Mouse (Mus musculus) myocyte (in vitro differentiated cells): ENCODE results near the gene Tle2. TPM values are rescaled to one million over a fixed set of nuclear protein-coding genes. Genes with fewer than 3 reads are reported as not detected.
A peak's percentile ranks its signal among the peaks of the same experiment; 100 is the strongest.

Experiments used
- H3K27me3 ChIP-seq: one replicate; pipeline ENCODE4 v1.6.1; 2011; ENCODE audit not compliant: control insufficient read depth, insufficient read depth, insufficient read length
- H3K36me3 ChIP-seq: one replicate; pipeline ENCODE4 v1.6.1; 2011; ENCODE audit not compliant: control insufficient read depth, insufficient read depth
- H3K4me2 ChIP-seq: one replicate; pipeline ENCODE4 v1.6.1; 2011; ENCODE audit warnings: low read depth, control low read depth
- H3K4me3 ChIP-seq: one replicate; pipeline ENCODE4 v1.5.1; 2011; ENCODE audit warnings: mild to moderate bottlenecking, control low read depth, moderate library complexity
- H3K79me2 ChIP-seq: one replicate; pipeline ENCODE4 v1.6.1; 2011; ENCODE audit not compliant: control insufficient read depth, insufficient read depth
- H3ac ChIP-seq: one replicate; pipeline ENCODE4 v1.6.1; 2011; ENCODE audit not compliant: control insufficient read depth, insufficient read length
- CEBPB ChIP-seq: IDR thresholded peaks from 2 replicates; pipeline ENCODE4 v1.6.1; 2011; ENCODE audit warnings: mild to moderate bottlenecking, moderate library complexity; ENCODE audit not compliant: poor library complexity, insufficient read depth, severe bottlenecking
- E2F4 ChIP-seq: IDR thresholded peaks from one replicate; pipeline ENCODE4 v1.6.1; 2011; ENCODE audit warnings: mild to moderate bottlenecking, control low read depth, moderate library complexity; ENCODE audit not compliant: insufficient read depth
- MAX ChIP-seq: IDR thresholded peaks from one replicate; pipeline ENCODE4 v1.6.1; 2011; ENCODE audit warnings: low read depth, mild to moderate bottlenecking, control low read depth
- MYOD1 ChIP-seq, 3 experiments: IDR thresholded peaks; one replicate each; pipeline ENCODE4 v1.6.1; 2011; ENCODE audit warnings: control low read depth in 2 of 3, low read depth in 2 of 3, mild to moderate bottlenecking in 2 of 3, moderate library complexity in 1 of 3; ENCODE audit not compliant: insufficient read length in 2 of 3, control insufficient read depth in 1 of 3
- MYOG ChIP-seq, 3 experiments: IDR thresholded peaks; one replicate each; pipeline ENCODE4 v1.6.1; 2011; ENCODE audit warnings: control low read depth in 2 of 3, low read depth in 2 of 3, mild to moderate bottlenecking in 2 of 3; ENCODE audit not compliant: insufficient read length in 2 of 3, control insufficient read depth in 1 of 3, insufficient read depth in 1 of 3
- POLR2A ChIP-seq: IDR thresholded peaks from one replicate; pipeline ENCODE4 v1.6.1; 2011; ENCODE audit warnings: low read depth, mild to moderate bottlenecking, control low read depth, moderate library complexity; ENCODE audit not compliant: insufficient read length
- POLR2AphosphoS2 ChIP-seq: IDR thresholded peaks from one replicate; pipeline ENCODE4 v1.6.1; 2011; ENCODE audit warnings: low read depth, control low read depth; ENCODE audit not compliant: insufficient read length
- REST ChIP-seq: IDR thresholded peaks from one replicate; pipeline ENCODE4 v1.6.1; 2011; ENCODE audit warnings: mild to moderate bottlenecking, control low read depth, moderate library complexity; ENCODE audit not compliant: insufficient read depth, insufficient read length
- SRF ChIP-seq: IDR thresholded peaks from one replicate; pipeline ENCODE4 v1.6.1; 2011; ENCODE audit warnings: low read depth; ENCODE audit not compliant: control insufficient read depth, insufficient read length
- TCF12 ChIP-seq: IDR thresholded peaks from one replicate; pipeline ENCODE4 v1.6.1; 2011; ENCODE audit warnings: mild to moderate bottlenecking, control low read depth; ENCODE audit not compliant: poor library complexity, insufficient read depth, severe bottlenecking
- TCF3 ChIP-seq: IDR thresholded peaks from one replicate; pipeline ENCODE4 v1.6.1; 2011; ENCODE audit warnings: low read depth, control low read depth; ENCODE audit not compliant: insufficient read length
- USF1 ChIP-seq: IDR thresholded peaks from one replicate; pipeline ENCODE4 v1.6.1; 2011; ENCODE audit warnings: low read depth, mild to moderate bottlenecking, control low read depth, moderate library complexity
- polyA plus RNA-seq: library from polyadenylated mRNA; unstranded; fragments of >200 nt; fragmentation: generic; extraction: Trizol; gene quantifications from one replicate; pipeline ENCODE4 v1.2.1, GENCODE M21; 2012; ENCODE audit warnings: missing spikeins

Tle2 gene
- polyA plus RNA-seq, 1 experiment = 11.3 TPM

DNA sequence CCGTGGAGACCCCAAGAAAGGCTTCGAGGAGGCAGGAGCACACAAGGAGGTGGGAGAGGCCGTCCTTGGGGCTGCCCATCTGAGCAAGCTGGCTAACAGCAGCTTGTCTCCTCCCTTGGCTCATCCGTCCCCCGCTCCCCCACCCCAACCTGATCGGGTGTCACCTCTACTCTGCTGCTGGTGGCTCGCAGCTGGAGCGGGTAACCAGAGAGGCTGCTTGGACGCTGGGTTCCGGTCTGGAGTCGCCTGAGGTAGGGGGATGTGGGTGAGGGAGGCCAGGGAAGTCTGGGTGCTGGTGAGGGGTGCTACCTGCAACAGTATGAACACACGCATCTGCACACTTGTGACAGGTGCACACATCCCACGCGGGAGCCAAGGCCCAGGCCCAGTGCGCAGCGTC lies 54.0 kb downstream of the Tle2 start, which contains the start of gene Ankrd24:
Gene Ankrd24, plus strand, starts transcription at position 151 of the 400 bp plus-strand sequence.
- H3K79me2 ChIP-seq = peaks cover 8% of the 10 kb centered on the region
- H3ac ChIP-seq = peak within 1 kb of the TSS; percentile 37
- H3K36me3 ChIP-seq = no peaks in the 10 kb centered on the region
- H3K4me3 ChIP-seq = peak within 1 kb of the TSS; percentile 84
- no peaks in the 10 kb centered on the region for H3K27me3 ChIP-seq
- H3K4me2 ChIP-seq = peak within 1 kb of the TSS; percentile 98
- TF ChIP-seq SRF (no peak), MYOD1 (IDR thresholded peaks at IDR 0.05; ENCODE audit: control insufficient read depth in 1 of 3, insufficient read length in 2 of 3, low read depth in 2 of 3) (no peak), POLR2A (no peak), USF1 (no peak), E2F4 (no peak), CEBPB (no peak), MAX (no peak), TCF3 (no peak), POLR2AphosphoS2 (no peak), REST (no peak), MYOG (IDR thresholded peaks at IDR 0.05; ENCODE audit: control insufficient read depth in 1 of 3, insufficient read depth in 1 of 3, insufficient read length in 2 of 3, low read depth in 2 of 3) (no peak), TCF12 (no peak)

DNA sequence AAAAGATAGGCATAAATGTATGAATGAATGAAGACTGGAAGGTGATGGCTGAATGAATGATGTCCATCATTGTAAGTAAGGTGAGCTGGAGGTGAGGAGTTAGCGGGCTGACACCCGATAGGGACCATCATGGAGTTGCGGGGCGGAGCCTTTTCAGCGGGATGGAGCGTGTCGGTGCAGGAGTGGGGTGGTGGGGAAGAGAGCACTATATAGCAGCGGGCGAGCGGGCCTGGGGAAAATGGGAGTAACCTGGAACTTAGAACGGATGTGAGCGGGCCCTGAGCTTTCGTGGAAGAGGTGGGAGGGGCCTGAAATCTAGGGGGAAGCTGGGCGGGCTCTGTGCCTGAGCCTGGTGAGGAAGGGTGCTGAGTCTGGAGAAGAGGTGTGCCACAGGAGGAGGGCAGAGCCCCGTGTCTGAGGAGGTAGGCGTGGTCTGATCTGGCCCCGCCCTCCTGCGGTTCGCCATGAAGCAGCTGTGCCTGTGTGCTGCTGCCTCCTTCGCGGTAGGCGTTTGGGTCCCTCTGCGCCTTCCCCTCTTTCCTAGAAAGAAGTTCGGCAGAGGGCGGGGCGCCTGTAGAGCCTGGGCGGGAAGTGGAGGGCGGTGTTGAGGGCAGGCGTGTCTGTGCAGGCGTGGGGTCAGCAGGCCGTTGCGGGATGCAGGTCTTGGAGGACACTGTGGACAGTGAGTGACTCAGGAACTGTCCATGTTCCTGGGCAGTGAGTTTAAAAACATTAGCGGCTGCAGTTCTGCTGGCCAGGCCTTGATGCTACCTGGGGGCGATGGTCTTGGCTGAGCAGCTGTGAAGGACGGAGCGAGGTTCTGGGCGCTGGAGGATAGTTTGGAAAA lies 59.1 kb downstream of the Tle2 start:
- Histone ChIP-seq H3K4me2 (peak overlapping the region; percentile 82), H3ac (no peak overlapping the region), H3K27me3 (no peaks in the 10 kb centered on the region), H3K4me3 (peak overlapping the region; percentile 11), H3K36me3 (no peaks in the 10 kb centered on the region), H3K79me2 (no peaks in the 10 kb centered on the region)
- TF ChIP-seq SRF = no peak
- peak; percentile 45 for TF ChIP-seq TCF3
- peak in 2 of 3 experiments; percentile 93 to 95 for TF ChIP-seq MYOG (IDR thresholded peaks at IDR 0.05; ENCODE audit: control insufficient read depth in 1 of 3, insufficient read depth in 1 of 3, insufficient read length in 2 of 3, low read depth in 2 of 3)
- no peak for TF ChIP-seq MAX
- peak; percentile 46 for TF ChIP-seq POLR2A
- no peak for TF ChIP-seq REST
- TF ChIP-seq USF1 = no peak
- peak in 2 of 3 experiments; percentile 85 to 90 for TF ChIP-seq MYOD1 (IDR thresholded peaks at IDR 0.05; ENCODE audit: control insufficient read depth in 1 of 3, insufficient read length in 2 of 3, low read depth in 2 of 3)

DNA sequence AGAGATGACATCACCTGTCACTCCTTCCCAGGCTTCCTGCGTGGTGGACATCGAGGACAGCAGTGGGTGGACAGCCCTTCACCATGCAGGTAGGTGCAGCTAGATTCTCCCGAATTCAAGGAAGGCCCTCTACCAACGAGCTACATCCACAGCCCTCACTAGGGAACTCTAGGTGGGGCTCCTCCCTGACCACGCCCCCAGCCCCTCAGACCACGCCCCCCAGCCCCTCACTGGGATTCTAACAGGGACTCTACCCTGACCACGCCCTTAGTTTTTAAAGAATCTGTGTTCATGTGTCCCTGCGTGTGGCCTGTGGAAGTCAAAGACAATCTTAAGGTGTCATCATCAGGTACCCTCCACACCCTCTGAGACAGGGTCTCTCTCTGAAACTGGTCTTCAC lies 62.0 kb downstream of the Tle2 start:
- TF ChIP-seq TCF12 = no peak
- no peak for TF ChIP-seq MYOG (IDR thresholded peaks at IDR 0.05; ENCODE audit: control insufficient read depth in 1 of 3, insufficient read depth in 1 of 3, insufficient read length in 2 of 3, low read depth in 2 of 3)
- TF ChIP-seq TCF3 = no peak
- no peak for TF ChIP-seq MAX
- no peak for TF ChIP-seq POLR2AphosphoS2
- no peak for TF ChIP-seq SRF
- no peak for TF ChIP-seq USF1
- TF ChIP-seq MYOD1 (IDR thresholded peaks at IDR 0.05; ENCODE audit: control insufficient read depth in 1 of 3, insufficient read length in 2 of 3, low read depth in 2 of 3) = no peak
- no peak for TF ChIP-seq POLR2A
- no peak for TF ChIP-seq CEBPB
- no peak for TF ChIP-seq E2F4
- TF ChIP-seq REST = no peak
- H3K36me3 ChIP-seq = no peaks in the 10 kb centered on the region
- no peak overlapping the region for H3K4me2 ChIP-seq
- no peak overlapping the region for H3K4me3 ChIP-seq
- H3ac ChIP-seq = no peak overlapping the region
- no peaks in the 10 kb centered on the region for H3K27me3 ChIP-seq
- H3K79me2 ChIP-seq = no peaks in the 10 kb centered on the region

DNA sequence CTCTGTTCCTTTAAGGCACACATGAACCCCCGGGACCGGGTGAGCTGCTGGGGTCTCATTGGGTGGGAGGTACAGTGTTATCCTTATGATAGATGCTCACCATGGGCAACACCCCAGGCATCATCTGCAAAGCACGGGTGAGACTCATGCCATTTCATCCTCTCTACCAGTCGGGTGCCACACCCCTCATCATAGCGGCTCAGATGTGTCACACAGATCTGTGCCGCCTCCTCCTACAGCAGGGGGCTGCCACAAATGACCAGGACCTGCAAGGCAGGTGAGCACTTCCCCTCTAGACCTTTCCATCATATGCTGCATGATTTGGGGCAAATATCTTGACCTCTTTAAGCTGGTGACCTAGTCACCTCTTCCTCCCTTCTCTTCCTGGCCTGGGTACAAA lies 63.7 kb downstream of the Tle2 start:
- Histone ChIP-seq H3ac (no peak overlapping the region), H3K36me3 (no peaks in the 10 kb centered on the region), H3K4me3 (no peak overlapping the region), H3K79me2 (no peaks in the 10 kb centered on the region), H3K4me2 (no peak overlapping the region), H3K27me3 (no peaks in the 10 kb centered on the region)
- TF ChIP-seq CEBPB (no peak), REST (no peak), USF1 (no peak), SRF (no peak), TCF3 (no peak), TCF12 (no peak), E2F4 (no peak), MAX (no peak), POLR2A (no peak), MYOG (IDR thresholded peaks at IDR 0.05; ENCODE audit: control insufficient read depth in 1 of 3, insufficient read depth in 1 of 3, insufficient read length in 2 of 3, low read depth in 2 of 3) (no peak), MYOD1 (IDR thresholded peaks at IDR 0.05; ENCODE audit: control insufficient read depth in 1 of 3, insufficient read length in 2 of 3, low read depth in 2 of 3) (no peak)

Other genes with a start within 250 kb of the Tle2 start
- 0.16 TPM for gene Tbxa2r, start 245.8 kb upstream of the Tle2 start, polyA plus RNA-seq
- 0.10 TPM for gene Gipc3, start 231.3 kb upstream of the Tle2 start, polyA plus RNA-seq
- gene Hmg20b, start 224.1 kb upstream of the Tle2 start, polyA plus RNA-seq = 80.2 TPM
- 21.7 TPM for gene Mfsd12, start 217.1 kb upstream of the Tle2 start, polyA plus RNA-seq
- 0.92 TPM for gene 4930404N11Rik, start 208.7 kb upstream of the Tle2 start, polyA plus RNA-seq
- 42.0 TPM for gene Fzr1, start 196.0 kb upstream of the Tle2 start, polyA plus RNA-seq
- 103 TPM for gene Dohh, start 190.1 kb upstream of the Tle2 start, polyA plus RNA-seq
- 1.7 TPM for gene Gm48551, start 190.1 kb upstream of the Tle2 start, polyA plus RNA-seq
- 0.73 TPM for gene Gm48552, start 185.6 kb upstream of the Tle2 start, polyA plus RNA-seq
- 0.30 TPM for gene Smim24, start 181.5 kb upstream of the Tle2 start, polyA plus RNA-seq
- gene Nfic, start 118.9 kb upstream of the Tle2 start, polyA plus RNA-seq = 115 TPM
- gene Celf5, start 91.9 kb upstream of the Tle2 start, polyA plus RNA-seq = 0.37 TPM
- gene Ncln, start 78.2 kb upstream of the Tle2 start, polyA plus RNA-seq = 153 TPM
- gene S1pr4, start 74.4 kb upstream of the Tle2 start, polyA plus RNA-seq = not detected
- gene Gna15, start 50.3 kb upstream of the Tle2 start, polyA plus RNA-seq = not detected
- 58.2 TPM for gene Gna11, start 29.4 kb upstream of the Tle2 start, polyA plus RNA-seq
- 639 TPM for gene Aes, start 15.1 kb upstream of the Tle2 start, polyA plus RNA-seq
- 15.3 TPM for gene Tle6, start 26.5 kb downstream of the Tle2 start, polyA plus RNA-seq
- 0.78 TPM for gene BC025920, start 31.7 kb downstream of the Tle2 start, polyA plus RNA-seq
- 28.0 TPM for gene Sirt6, start 53.2 kb downstream of the Tle2 start, polyA plus RNA-seq
- 11.8 TPM for gene Ankrd24, start 54.0 kb downstream of the Tle2 start, polyA plus RNA-seq
- 0.59 TPM for gene Gm10778, start 74.5 kb downstream of the Tle2 start, polyA plus RNA-seq
- 1.1 TPM for gene Zfp433, start 130.3 kb downstream of the Tle2 start, polyA plus RNA-seq
- gene Gm3055, start 196.6 kb downstream of the Tle2 start, polyA plus RNA-seq = 0.89 TPM
- 0.19 TPM for gene Gm4767, start 237.6 kb downstream of the Tle2 start, polyA plus RNA-seq